Mouse (Mus musculus) forebrain, embryonic 14.5 days (tissue): ENCODE results near the gene Apbb1ip. TPM values are rescaled to one million over a fixed set of nuclear protein-coding genes. Genes with fewer than 3 reads are reported as not detected.
A peak's percentile ranks its signal among the peaks of the same experiment; 100 is the strongest.
"Not testable (repeated sequence)": the region's sequence is repeated elsewhere in the genome, so short reads cannot be mapped to it uniquely, and the experiment has no call there.

Experiments used
- ATAC-seq: fragments of 200-750 bp; cut with Nextera tagmentation; 2 replicates; pipeline ENCODE4 v1.8.0; 2017; ENCODE audit warnings: mild to moderate bottlenecking, moderate library complexity
- DNase-seq: peaks from one replicate; pipeline ENCODE4 v3.0.0-alpha.2; 2015; ENCODE audit warnings: low spot score
- H3K27ac ChIP-seq: fragments of 300-500 bp; sonication (generic); 2 replicates; pipeline ENCODE4 v1.5.1; 2014; ENCODE audit warnings: low read depth, mild to moderate bottlenecking, control low read depth, low read length, moderate library complexity
- H3K27me3 ChIP-seq: fragments of 300-500 bp; sonication (generic); replicated peaks from 2 replicates; pipeline ENCODE4 v1.6.1; 2014; ENCODE audit warnings: low read length, control low read depth, mixed read lengths; ENCODE audit not compliant: control insufficient read depth, insufficient read depth
- H3K36me3 ChIP-seq: fragments of 300-500 bp; sonication (generic); 2 replicates; pipeline ENCODE4 v1.6.1; 2014; ENCODE audit warnings: low read length, control low read depth; ENCODE audit not compliant: control insufficient read depth, insufficient read depth
- H3K4me1 ChIP-seq: fragments of 300-500 bp; sonication (generic); 2 replicates; pipeline ENCODE4 v1.6.1; 2014; ENCODE audit warnings: antibody characterized with exemption, low read length, control low read depth; ENCODE audit not compliant: control insufficient read depth, insufficient read depth
- H3K4me2 ChIP-seq: fragments of 300-500 bp; sonication (generic); 2 replicates; pipeline ENCODE4 v1.6.1; 2014; ENCODE audit warnings: mild to moderate bottlenecking, control low read depth, low read length
- H3K4me3 ChIP-seq: fragments of 300-500 bp; sonication (generic); 2 replicates; pipeline ENCODE4 v1.5.1; 2014; ENCODE audit warnings: low read depth, low read length, control low read depth
- H3K9ac ChIP-seq: fragments of 300-500 bp; sonication (generic); 2 replicates; pipeline ENCODE4 v1.6.1; 2014; ENCODE audit warnings: mild to moderate bottlenecking, low read length, control low read depth, moderate library complexity
- H3K9me3 ChIP-seq: fragments of 300-500 bp; sonication (generic); replicated peaks from 2 replicates; pipeline ENCODE4 v1.6.1; 2016; ENCODE audit warnings: low read length, control low read depth, mixed read lengths; ENCODE audit not compliant: control insufficient read depth
- WGBS: fragments of 180-500 bp; shearing (Covaris S2); extraction: QIAGEN DNeasy Blood & Tissue Kit; methylation state at CpG from one replicate; pipeline ENCODE4 v1.1.7; 2014; 5-methylcytosine and 5-hydroxymethylcytosine counted together
- polyA plus RNA-seq: library from polyadenylated mRNA; unstranded; fragments of >200 nt; fragmentation: Nextera tagmentation; extraction: Ambion mirVana; gene quantifications from 2 replicates; pipeline ENCODE4 v1.2.1, GENCODE M21; 2014

Apbb1ip gene
- polyA plus RNA-seq, 1 experiment from 2014 or later: 0.66 TPM

GRCm38 (mm10) chr2:22874628-22875027, 100.7 kb downstream of the Apbb1ip start:
- Histone ChIP-seq H3K36me3 (no peaks in the 10 kb centered on the region), H3K9me3 (no peaks in the 10 kb centered on the region), H3K4me2 (no peak overlapping the region), H3K4me1 (no peaks in the 10 kb centered on the region), H3K27ac (no peak overlapping the region), H3K4me3 (no peak overlapping the region), H3K9ac (no peak overlapping the region), H3K27me3 (no peaks in the 10 kb centered on the region)
- ATAC-seq: no peak
- WGBS: 70% methylated on average over 10 of the region's 10 CpGs
- DNase-seq: no peak

GRCm38 (mm10) chr2:22876614-22877013, 102.7 kb downstream of the Apbb1ip start:
- DNase-seq: no peak
- no peak overlapping the region for H3K4me3 ChIP-seq
- WGBS: 91% methylated on average over 3 of the region's 3 CpGs
- no peaks in the 10 kb centered on the region for H3K4me1 ChIP-seq
- no peak overlapping the region for H3K27ac ChIP-seq
- H3K9me3 ChIP-seq: no peaks in the 10 kb centered on the region
- no peak overlapping the region for H3K9ac ChIP-seq
- no peaks in the 10 kb centered on the region for H3K36me3 ChIP-seq
- no peak for ATAC-seq
- no peaks in the 10 kb centered on the region for H3K27me3 ChIP-seq
- no peak overlapping the region for H3K4me2 ChIP-seq

GRCm38 (mm10) chr2:22878781-22879180, 104.9 kb downstream of the Apbb1ip start:
- H3K4me2 ChIP-seq: no peak overlapping the region
- H3K27me3 ChIP-seq: no peaks in the 10 kb centered on the region
- no peak overlapping the region for H3K4me3 ChIP-seq
- 58% methylated on average over 1 of the region's 1 CpGs for WGBS
- no peak for DNase-seq
- H3K4me1 ChIP-seq: no peaks in the 10 kb centered on the region
- no peaks in the 10 kb centered on the region for H3K9me3 ChIP-seq
- no peak for ATAC-seq
- no peak overlapping the region for H3K9ac ChIP-seq
- H3K27ac ChIP-seq: no peak overlapping the region
- H3K36me3 ChIP-seq: no peaks in the 10 kb centered on the region

- 87% methylated on average over 3 of the region's 3 CpGs for WGBS
- H3K4me3 ChIP-seq: not testable (repeated sequence)
These were observed 106.8 kb downstream of the Apbb1ip start for GRCm38 (mm10) chr2:22880726-22881125.

GRCm38 (mm10) chr2:22894932-22895281, 121.0 kb downstream of the Apbb1ip start:
- H3K36me3 ChIP-seq: no peaks in the 10 kb centered on the region
- peak; percentile 10; the same call in 1 of the 2 replicates for ATAC-seq
- no peak for DNase-seq
- H3K27me3 ChIP-seq: no peaks in the 10 kb centered on the region
- peak overlapping the region; percentile 88 for H3K4me3 ChIP-seq
- H3K9ac ChIP-seq: peak overlapping the region; percentile 81
- no peaks in the 10 kb centered on the region for H3K4me1 ChIP-seq
- H3K4me2 ChIP-seq: peak overlapping the region; percentile 86
- H3K9me3 ChIP-seq: no peaks in the 10 kb centered on the region
- 29% methylated on average over 9 of the region's 9 CpGs for WGBS
- peak overlapping the region; percentile 84 for H3K27ac ChIP-seq

More at GRCm38 (mm10) chr2:22880726-22881125, 106.8 kb downstream of the Apbb1ip start:
- not testable (repeated sequence) for H3K9me3 ChIP-seq, DNase-seq, H3K27me3 ChIP-seq, H3K4me1 ChIP-seq, ATAC-seq, H3K9ac ChIP-seq, H3K36me3 ChIP-seq, H3K4me2 ChIP-seq, H3K27ac ChIP-seq

GRCm38 (mm10) chr2:22895282-22896273, 121.7 kb downstream of the Apbb1ip start, which contains the start of gene Pdss1:
TSS of gene Pdss1 (plus strand) at chr2:22895522.
- peak within 1 kb of the TSS; percentile 81 for H3K9ac ChIP-seq
- DNase-seq (peak; percentile 91), ATAC-seq (peak; percentile 99)
- no peaks in the 10 kb centered on the region for H3K36me3 ChIP-seq
- under 1% methylated on average over 81 of the region's 81 CpGs for WGBS
- peak within 1 kb of the TSS; percentile 84 for H3K27ac ChIP-seq
- H3K9me3 ChIP-seq: no peaks in the 10 kb centered on the region
- peak within 1 kb of the TSS; percentile 86 for H3K4me2 ChIP-seq
- H3K27me3 ChIP-seq: no peaks in the 10 kb centered on the region
- H3K4me1 ChIP-seq: no peaks in the 10 kb centered on the region
- peak within 1 kb of the TSS; percentile 88 for H3K4me3 ChIP-seq

- Histone ChIP-seq H3K9me3 (no peaks in the 10 kb centered on the region), H3K27me3 (no peaks in the 10 kb centered on the region), H3K4me3 (no peak overlapping the region), H3K9ac (no peak overlapping the region), H3K27ac (no peak overlapping the region), H3K36me3 (peaks cover 53% of the 10 kb centered on the region), H3K4me1 (no peaks in the 10 kb centered on the region), H3K4me2 (no peak overlapping the region)
- WGBS: 99% methylated on average over 3 of the region's 3 CpGs
- no peak for ATAC-seq
- DNase-seq: no peak
These were observed 130.1 kb downstream of the Apbb1ip start for GRCm38 (mm10) chr2:22903947-22904346.

- H3K4me1 ChIP-seq: no peaks in the 10 kb centered on the region
- no peaks in the 10 kb centered on the region for H3K27me3 ChIP-seq
- no peak for DNase-seq
- WGBS: 68% methylated on average over 3 of the region's 3 CpGs
- no peak overlapping the region for H3K9ac ChIP-seq
- no peak for ATAC-seq
- peaks cover 49% of the 10 kb centered on the region for H3K36me3 ChIP-seq
- no peak overlapping the region for H3K4me3 ChIP-seq
- no peaks in the 10 kb centered on the region for H3K9me3 ChIP-seq
- H3K27ac ChIP-seq: no peak overlapping the region
- H3K4me2 ChIP-seq: no peak overlapping the region
These were observed 140.5 kb downstream of the Apbb1ip start for GRCm38 (mm10) chr2:22914421-22914820.

- Histone ChIP-seq H3K9ac (no peak overlapping the region), H3K4me3 (no peak overlapping the region), H3K4me1 (no peaks in the 10 kb centered on the region), H3K27ac (no peak overlapping the region), H3K27me3 (no peaks in the 10 kb centered on the region), H3K36me3 (peaks cover 42% of the 10 kb centered on the region), H3K9me3 (no peaks in the 10 kb centered on the region), H3K4me2 (no peak overlapping the region)
- ATAC-seq: peak; percentile 42; the same call in 1 of the 2 replicates
- peak; percentile 39 for DNase-seq
- 83% methylated on average over 2 of the region's 2 CpGs for WGBS
These were observed 144.8 kb downstream of the Apbb1ip start for GRCm38 (mm10) chr2:22918651-22919050.
